Mouse (Mus musculus) embryonic facial prominence, embryonic 11.5 days (tissue): ENCODE data around the gene Ube2n. TPM values are rescaled to one million over a fixed set of nuclear protein-coding genes. Genes with fewer than 3 reads are reported as not detected.

Source experiments
- ATAC-seq: fragments of 200-750 bp; cut with Nextera tagmentation; replicated peaks from 2 replicates; pipeline ENCODE4 v1.8.0; 2017; ENCODE audit warnings: low read depth; ENCODE audit not compliant: insufficient number of reproducible peaks, low FRiP score, low TSS enrichment
- DNase-seq: peaks from one replicate; pipeline ENCODE4 v3.0.0-alpha.2; 2015; ENCODE audit warnings: low spot score
- H3K27ac ChIP-seq: fragments of 300-500 bp; sonication (generic); replicated peaks from 2 replicates; pipeline ENCODE4 v1.5.1; 2014; ENCODE audit warnings: mild to moderate bottlenecking, low read depth, low read length, control low read depth
- H3K27me3 ChIP-seq: fragments of 300-500 bp; sonication (generic); 2 replicates; pipeline ENCODE4 v1.6.1; 2014; ENCODE audit warnings: mild to moderate bottlenecking, low read length, moderate library complexity, mixed read lengths; ENCODE audit not compliant: control insufficient read depth, insufficient read depth
- H3K36me3 ChIP-seq: fragments of 300-500 bp; sonication (generic); replicated peaks from 2 replicates; pipeline ENCODE4 v1.6.1; 2014; ENCODE audit warnings: low read depth, mild to moderate bottlenecking, low read length, moderate library complexity, mixed read lengths; ENCODE audit not compliant: control insufficient read depth, insufficient read depth
- H3K4me1 ChIP-seq: fragments of 300-500 bp; sonication (generic); 2 replicates; pipeline ENCODE4 v1.6.1; 2014; ENCODE audit warnings: low read length, mixed read lengths; ENCODE audit not compliant: control insufficient read depth, insufficient read depth
- H3K4me2 ChIP-seq: fragments of 300-500 bp; sonication (generic); 2 replicates; pipeline ENCODE4 v1.6.1; 2014; ENCODE audit warnings: low read depth, mild to moderate bottlenecking, control low read depth, low read length, moderate library complexity
- H3K4me3 ChIP-seq: fragments of 300-500 bp; sonication (generic); 2 replicates; pipeline ENCODE4 v1.5.1; 2014; ENCODE audit warnings: low read depth, low read length, control low read depth
- H3K9ac ChIP-seq: fragments of 300-500 bp; sonication (generic); replicated peaks from 2 replicates; pipeline ENCODE4 v1.6.1; 2014; ENCODE audit warnings: mild to moderate bottlenecking, control low read depth, low read length
- H3K9me3 ChIP-seq: fragments of 300-500 bp; sonication (generic); replicated peaks from 2 replicates; pipeline ENCODE4 v1.6.1; 2016; ENCODE audit warnings: mild to moderate bottlenecking, low read length, inconsistent platforms, mixed read lengths; ENCODE audit not compliant: control insufficient read depth
- WGBS: fragments of 180-500 bp; shearing (Covaris S2); extraction: QIAGEN DNeasy Blood & Tissue Kit; methylation state at CpG from one replicate; pipeline ENCODE4 v1.1.7; 2014; 5-methylcytosine and 5-hydroxymethylcytosine counted together
- microRNA-seq: library from miRNA; unstranded; fragments of <30 nt; microRNA quantifications from one replicate; pipeline ENCODE4, GENCODE M21; 2016; ENCODE audit warnings: borderline number of aligned reads
- polyA plus RNA-seq: library from polyadenylated mRNA; unstranded; fragments of >200 nt; fragmentation: Nextera tagmentation; extraction: Ambion mirVana; gene quantifications from 2 replicates; pipeline ENCODE4 v1.2.1, GENCODE M21; 2014

The Ube2n gene
- polyA plus RNA-seq, 1 experiment from 2014 or later, result 468 TPM

DNA sequence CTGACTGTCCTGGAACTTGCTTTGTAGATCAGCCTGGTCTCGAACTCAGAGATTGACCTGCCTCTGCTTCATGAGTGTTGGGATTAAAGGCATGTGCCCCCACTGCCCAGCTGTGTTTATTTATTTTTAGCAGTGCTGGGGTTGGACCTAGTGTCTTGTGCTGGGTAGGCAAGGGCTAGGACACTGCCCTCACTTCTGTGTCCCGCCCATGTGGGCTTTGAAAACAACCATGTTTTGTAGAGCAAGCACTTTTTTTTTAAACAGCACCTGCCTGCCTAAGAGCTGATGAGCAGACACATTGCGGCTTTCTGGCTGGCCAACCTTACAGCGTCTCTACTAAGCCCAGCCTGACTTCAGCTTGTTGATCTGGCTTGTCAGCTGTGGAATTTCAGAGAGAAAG is 76.3 kb downstream of the Ube2n start:
- H3K27ac ChIP-seq, result no peak overlapping the region
- H3K9me3 ChIP-seq, result no peaks in the 10 kb centered on the region
- no peaks in the 10 kb centered on the region for H3K4me1 ChIP-seq
- 85% methylated on average over 4 of the region's 4 CpGs for whole genome bisulfite sequencing
- ATAC-seq (no peak), DNase-seq (no peak)
- no peak overlapping the region for H3K9ac ChIP-seq
- no peak overlapping the region for H3K4me3 ChIP-seq
- H3K27me3 ChIP-seq, result no peaks in the 10 kb centered on the region
- no peak overlapping the region for H3K4me2 ChIP-seq
- H3K36me3 ChIP-seq, result no peaks in the 10 kb centered on the region

DNA sequence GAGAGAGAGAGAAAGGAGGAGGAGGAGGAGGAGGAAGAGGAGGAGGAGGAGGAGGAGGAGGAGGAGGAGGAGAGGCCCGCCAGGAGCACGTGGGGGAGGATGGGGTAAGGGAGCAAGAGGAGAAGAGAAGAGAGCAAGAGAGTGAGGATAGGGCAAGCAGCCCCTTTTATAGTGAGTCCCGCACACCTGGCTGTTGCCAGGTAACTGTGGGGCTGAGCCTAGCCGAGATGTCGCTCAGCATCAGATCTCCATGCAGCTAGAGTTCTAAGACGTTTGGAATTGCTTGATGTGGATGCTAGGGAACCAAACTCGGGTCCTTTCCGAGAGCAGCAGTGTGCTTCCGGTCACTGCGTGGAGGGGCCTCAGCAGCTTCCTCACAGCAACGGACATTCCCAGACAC is 79.5 kb downstream of the Ube2n start:
- Histone ChIP-seq H3K4me1 (no peaks in the 10 kb centered on the region), H3K9me3 (no peaks in the 10 kb centered on the region), H3K4me2 (no peak overlapping the region), H3K36me3 (no peaks in the 10 kb centered on the region), H3K4me3 (no peak overlapping the region), H3K9ac (no peak overlapping the region), H3K27me3 (no peaks in the 10 kb centered on the region), H3K27ac (no peak overlapping the region)
- DNase-seq (no peak), ATAC-seq (no peak)
- 46% methylated on average over 11 of the region's 11 CpGs for WGBS

Small RNA genes within 50 kb of the gene (microRNA-seq; reads per million reads assigned to microRNA genes)
- 18.8 reads per million, percentile 20 among the genes with 10 or more reads in this experiment for gene Mir3058

Other genes starting within 250 kb of the Ube2n start
- gene Cradd, start 191.0 kb upstream of the Ube2n start, polyA plus RNA-seq, result 15.3 and 17.1 TPM in 2 replicates
- 50.5 and 56.3 TPM in 2 replicates for gene Socs2, start 98.0 kb upstream of the Ube2n start, polyA plus RNA-seq
- gene Mrpl42, start 13.2 kb upstream of the Ube2n start, polyA plus RNA-seq, result 340 and 341 TPM in 2 replicates
- gene Nudt4, start 49.0 kb downstream of the Ube2n start, polyA plus RNA-seq, result 132 and 142 TPM in 2 replicates
- not detected in 2 replicates for gene Anapc15-ps, start 158.3 kb downstream of the Ube2n start, polyA plus RNA-seq